Mouse (Mus musculus): ENCODE results near the gene Gm26566. TPM values are rescaled to one million over a fixed set of nuclear protein-coding genes. Genes with fewer than 3 reads are reported as not detected.

The Gm26566 gene
- polyA plus RNA-seq, 1 experiment = 0.86 TPM

DNA sequence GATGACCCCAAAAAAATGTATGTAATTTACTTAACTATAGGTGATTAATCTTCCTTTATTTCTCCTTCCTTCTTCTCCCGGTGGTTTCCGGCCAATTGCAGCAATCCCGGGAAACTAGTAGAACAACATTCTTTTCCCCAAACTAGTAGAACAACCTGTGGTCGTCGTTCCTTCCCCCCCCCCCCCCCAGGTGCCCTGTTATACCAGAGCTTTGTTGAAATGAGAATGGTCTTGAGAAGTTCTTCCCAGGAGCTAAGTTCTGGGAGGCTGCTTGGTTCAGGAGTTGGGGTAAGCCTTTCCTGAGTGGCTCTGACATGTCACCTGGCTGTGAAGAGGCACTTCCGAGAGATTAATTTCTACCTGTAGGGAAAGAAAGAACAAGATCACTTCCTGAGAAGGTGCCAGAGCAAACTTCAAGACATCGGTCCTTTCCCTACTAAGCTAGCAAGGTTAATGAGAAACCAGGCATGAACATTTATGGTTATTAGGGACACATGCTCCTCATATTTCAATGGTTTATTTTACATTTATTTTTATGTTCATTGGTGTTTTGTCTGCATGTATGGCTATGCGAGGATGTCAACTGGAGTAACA lies 2.0 kb downstream of the Gm26566 start:
- TF ChIP-seq CTCF (IDR thresholded peaks at IDR 0.05; ENCODE audit: borderline replicate concordance, control insufficient read depth, extremely low read depth, insufficient read depth, low read length, poor library complexity) = no peak
- TF ChIP-seq POLR2A (IDR thresholded peaks at IDR 0.05; ENCODE audit: control insufficient read depth, extremely low read depth, insufficient read depth, low read length, poor library complexity) = no peak
- no peak overlapping the region for H3K4me3 ChIP-seq (ENCODE audit: control insufficient read depth, insufficient read depth, low read length)
- peaks cover 13% of the 10 kb centered on the region for H3K4me1 ChIP-seq (replicated peaks; ENCODE audit: control insufficient read depth, insufficient read depth, low read length)
- H3K27ac ChIP-seq (ENCODE audit: control insufficient read depth, insufficient read depth, low read length) = no peak overlapping the region
- no peak for DNase-seq
- H3K27me3 ChIP-seq (ENCODE audit: control insufficient read depth, insufficient read depth, low read length) = no peaks in the 10 kb centered on the region
- H3K36me3 ChIP-seq (ENCODE audit: control insufficient read depth, insufficient read depth, low read length) = peaks cover 11% of the 10 kb centered on the region
- WGBS = 74% methylated on average over 8 of the region's 8 CpGs

DNA sequence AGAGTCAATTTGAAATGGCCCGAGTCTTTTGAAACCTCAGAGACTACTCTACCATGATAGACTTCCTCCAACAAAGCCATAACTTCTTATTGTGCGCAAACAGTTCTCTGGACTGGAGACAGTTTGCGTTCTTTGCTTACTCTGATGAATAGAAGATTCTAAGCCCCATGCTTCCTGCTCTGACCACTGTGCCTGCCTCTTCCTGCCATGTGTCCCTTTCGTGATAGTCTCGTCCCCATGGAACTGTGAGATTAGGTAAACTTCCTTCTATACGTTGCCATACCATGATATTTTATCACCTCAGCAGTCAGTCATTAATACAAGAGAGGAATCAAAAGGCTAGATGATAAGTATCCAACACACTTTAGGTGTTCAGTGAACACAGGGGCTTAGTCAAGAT lies 5.1 kb downstream of the Gm26566 start:
- Histone ChIP-seq H3K27ac (ENCODE audit: control insufficient read depth, insufficient read depth, low read length) (no peak overlapping the region), H3K4me3 (ENCODE audit: control insufficient read depth, insufficient read depth, low read length) (no peak overlapping the region)
- DNase-seq = no peak

DNA sequence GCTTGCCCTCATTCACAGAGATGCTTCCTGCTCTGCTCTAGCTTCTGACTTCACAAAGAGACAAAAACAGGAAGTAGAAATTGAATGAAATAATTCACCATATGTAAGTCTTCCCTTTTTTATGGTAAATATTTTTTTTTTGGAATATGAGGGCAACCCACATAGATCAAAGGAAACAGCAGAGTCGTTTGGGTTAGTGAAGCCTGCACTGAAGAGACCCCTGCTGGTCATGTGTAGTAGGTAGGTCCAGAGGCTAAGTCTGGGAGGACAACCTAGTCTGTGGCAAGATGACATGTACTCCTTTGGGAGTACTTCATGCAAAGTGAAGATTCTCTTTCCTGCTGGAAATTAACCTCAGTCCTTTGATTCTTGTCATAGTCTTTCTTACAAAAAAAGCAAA lies 5.7 kb downstream of the Gm26566 start:
- no peak overlapping the region for H3K27ac ChIP-seq (ENCODE audit: control insufficient read depth, insufficient read depth, low read length)
- no peaks in the 10 kb centered on the region for H3K27me3 ChIP-seq (ENCODE audit: control insufficient read depth, insufficient read depth, low read length)
- no peaks in the 10 kb centered on the region for H3K36me3 ChIP-seq (ENCODE audit: control insufficient read depth, insufficient read depth, low read length)
- WGBS = 0% methylated on average over 1 of the region's 1 CpGs
- no peak for TF ChIP-seq CTCF (IDR thresholded peaks at IDR 0.05; ENCODE audit: borderline replicate concordance, control insufficient read depth, extremely low read depth, insufficient read depth, low read length, poor library complexity)
- no peak for TF ChIP-seq POLR2A (IDR thresholded peaks at IDR 0.05; ENCODE audit: control insufficient read depth, extremely low read depth, insufficient read depth, low read length, poor library complexity)
- H3K4me1 ChIP-seq (replicated peaks; ENCODE audit: control insufficient read depth, insufficient read depth, low read length) = no peaks in the 10 kb centered on the region
- DNase-seq = peak; percentile 59
- H3K4me3 ChIP-seq (ENCODE audit: control insufficient read depth, insufficient read depth, low read length) = no peak overlapping the region

More for the DNA sequence above, 5.1 kb downstream of the Gm26566 start:
- Histone ChIP-seq H3K4me1 (replicated peaks; ENCODE audit: control insufficient read depth, insufficient read depth, low read length) (no peaks in the 10 kb centered on the region), H3K36me3 (ENCODE audit: control insufficient read depth, insufficient read depth, low read length) (no peaks in the 10 kb centered on the region), H3K27me3 (ENCODE audit: control insufficient read depth, insufficient read depth, low read length) (no peaks in the 10 kb centered on the region)
- TF ChIP-seq CTCF (IDR thresholded peaks at IDR 0.05; ENCODE audit: borderline replicate concordance, control insufficient read depth, extremely low read depth, insufficient read depth, low read length, poor library complexity) (no peak), POLR2A (IDR thresholded peaks at IDR 0.05; ENCODE audit: control insufficient read depth, extremely low read depth, insufficient read depth, low read length, poor library complexity) (no peak)
- WGBS = 34% methylated on average over 6 of the region's 6 CpGs

DNA sequence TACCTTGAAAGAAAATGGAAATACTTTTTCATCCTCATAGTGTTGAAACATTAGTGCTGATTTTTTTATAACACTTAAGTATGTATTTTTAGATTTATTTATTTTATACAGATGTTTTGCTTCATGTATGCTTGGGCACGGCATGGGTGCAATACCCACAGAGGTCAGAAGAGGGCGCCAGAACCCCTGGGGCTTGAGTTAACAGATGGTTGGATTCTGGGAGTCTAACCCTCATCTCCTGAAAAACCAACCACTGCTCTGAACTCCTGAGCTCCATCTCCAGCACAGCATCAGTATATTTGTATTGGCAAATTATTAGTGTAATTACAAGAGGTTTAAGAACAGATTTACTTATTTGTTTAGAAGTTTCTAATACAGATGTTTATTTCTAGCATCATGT lies 16.9 kb downstream of the Gm26566 start:
- Histone ChIP-seq H3K27me3 (ENCODE audit: control insufficient read depth, insufficient read depth, low read length) (no peaks in the 10 kb centered on the region), H3K4me1 (replicated peaks; ENCODE audit: control insufficient read depth, insufficient read depth, low read length) (peaks cover 4% of the 10 kb centered on the region), H3K4me3 (ENCODE audit: control insufficient read depth, insufficient read depth, low read length) (no peak overlapping the region), H3K36me3 (ENCODE audit: control insufficient read depth, insufficient read depth, low read length) (no peaks in the 10 kb centered on the region), H3K27ac (ENCODE audit: control insufficient read depth, insufficient read depth, low read length) (no peak overlapping the region)
- 5% methylated on average over 2 of the region's 2 CpGs for WGBS
- DNase-seq = peak; percentile 78
- no peak; the same call in 1 of the 2 replicates for TF ChIP-seq CTCF (IDR thresholded peaks at IDR 0.05; ENCODE audit: borderline replicate concordance, control insufficient read depth, extremely low read depth, insufficient read depth, low read length, poor library complexity)
- no peak for TF ChIP-seq POLR2A (IDR thresholded peaks at IDR 0.05; ENCODE audit: control insufficient read depth, extremely low read depth, insufficient read depth, low read length, poor library complexity)

DNA sequence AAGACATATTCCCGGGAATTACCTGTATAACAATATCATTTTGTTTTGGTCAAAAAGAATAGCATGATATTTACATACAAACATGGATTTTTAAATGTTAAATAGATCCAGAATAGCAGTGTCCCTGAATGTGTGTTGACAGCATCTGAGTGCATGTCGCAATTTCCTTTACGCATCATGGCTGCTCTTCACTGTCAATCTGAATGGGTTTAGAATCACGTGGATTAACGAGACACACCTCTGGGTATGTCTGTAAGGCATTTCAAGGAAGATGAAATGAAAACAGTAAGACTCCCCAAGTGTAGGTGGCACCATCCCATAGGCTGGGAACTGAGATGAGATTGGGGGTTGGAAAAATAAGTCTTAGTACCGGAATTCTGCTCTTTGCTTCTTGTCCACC lies 17.4 kb downstream of the Gm26566 start:
- TF ChIP-seq POLR2A (IDR thresholded peaks at IDR 0.05; ENCODE audit: control insufficient read depth, extremely low read depth, insufficient read depth, low read length, poor library complexity) (no peak), CTCF (IDR thresholded peaks at IDR 0.05; ENCODE audit: borderline replicate concordance, control insufficient read depth, extremely low read depth, insufficient read depth, low read length, poor library complexity) (no peak)
- WGBS = 89% methylated on average over 6 of the region's 6 CpGs
- no peak for DNase-seq
- H3K27ac ChIP-seq (ENCODE audit: control insufficient read depth, insufficient read depth, low read length) = no peak overlapping the region
- no peaks in the 10 kb centered on the region for H3K36me3 ChIP-seq (ENCODE audit: control insufficient read depth, insufficient read depth, low read length)
- no peak overlapping the region for H3K4me3 ChIP-seq (ENCODE audit: control insufficient read depth, insufficient read depth, low read length)
- H3K4me1 ChIP-seq (replicated peaks; ENCODE audit: control insufficient read depth, insufficient read depth, low read length) = peaks cover 4% of the 10 kb centered on the region
- no peaks in the 10 kb centered on the region for H3K27me3 ChIP-seq (ENCODE audit: control insufficient read depth, insufficient read depth, low read length)

DNA sequence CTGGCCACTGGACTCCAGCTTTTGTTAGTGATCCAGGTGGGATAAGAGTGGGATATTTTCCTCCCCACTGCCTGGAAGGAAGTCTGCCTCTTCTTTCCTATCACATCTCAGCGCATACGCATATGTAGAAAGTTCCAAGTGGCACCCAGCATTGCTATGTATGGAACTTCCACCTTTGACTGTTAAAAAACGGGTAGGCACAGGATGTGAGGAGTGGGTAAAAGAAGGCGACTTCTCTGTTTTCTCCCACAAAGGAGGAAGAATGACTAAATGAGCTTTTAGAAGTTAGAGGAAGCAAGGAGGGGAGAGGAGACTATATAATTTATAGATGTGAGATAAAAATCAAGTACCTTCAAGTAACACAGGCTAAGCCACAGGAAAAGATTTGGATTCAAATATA lies 19.8 kb downstream of the Gm26566 start:
- no peak for DNase-seq
- WGBS = 23% methylated on average over 4 of the region's 4 CpGs

More for the DNA sequence above, 19.8 kb downstream of the Gm26566 start:
- no peak for TF ChIP-seq CTCF (IDR thresholded peaks at IDR 0.05; ENCODE audit: borderline replicate concordance, control insufficient read depth, extremely low read depth, insufficient read depth, low read length, poor library complexity)
- Histone ChIP-seq H3K27ac (ENCODE audit: control insufficient read depth, insufficient read depth, low read length) (no peak overlapping the region), H3K36me3 (ENCODE audit: control insufficient read depth, insufficient read depth, low read length) (no peaks in the 10 kb centered on the region), H3K4me1 (replicated peaks; ENCODE audit: control insufficient read depth, insufficient read depth, low read length) (peaks cover 4% of the 10 kb centered on the region), H3K27me3 (ENCODE audit: control insufficient read depth, insufficient read depth, low read length) (no peaks in the 10 kb centered on the region), H3K4me3 (ENCODE audit: control insufficient read depth, insufficient read depth, low read length) (no peak overlapping the region)

Measured in thymus, adult 2 months (tissue).